Mouse (Mus musculus): ENCODE data around the gene Wdr53. TPM values are rescaled to one million over a fixed set of nuclear protein-coding genes. Genes with fewer than 3 reads are reported as not detected.
"Not testable (repeated sequence)": the region's sequence is repeated elsewhere in the genome, so short reads cannot be mapped to it uniquely, and the experiment has no call there.

Wdr53 gene
- total RNA-seq, 1 experiment from 2014 or later = 13.9 TPM

DNA sequence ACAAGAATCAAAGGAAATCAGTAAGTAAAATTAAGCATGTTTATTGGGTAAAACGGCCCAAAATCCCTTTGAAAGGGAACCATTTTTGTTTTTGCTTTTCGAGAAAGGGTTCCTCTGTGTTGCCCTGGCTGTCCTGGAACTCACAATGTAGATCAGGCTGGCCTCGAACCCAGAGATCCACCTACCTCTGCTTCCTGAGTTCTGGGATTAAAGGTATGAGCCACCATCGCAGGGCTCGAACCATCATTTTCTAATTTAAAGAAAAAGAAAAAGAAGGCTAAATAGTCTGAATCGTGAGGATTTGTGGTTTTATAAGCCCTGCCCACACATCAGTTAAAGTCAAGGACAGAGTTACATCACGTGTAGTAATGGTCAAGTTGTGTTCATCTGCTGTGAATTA lies 31.4 kb downstream of the Wdr53 start:
- no peak for DNase-seq

DNA sequence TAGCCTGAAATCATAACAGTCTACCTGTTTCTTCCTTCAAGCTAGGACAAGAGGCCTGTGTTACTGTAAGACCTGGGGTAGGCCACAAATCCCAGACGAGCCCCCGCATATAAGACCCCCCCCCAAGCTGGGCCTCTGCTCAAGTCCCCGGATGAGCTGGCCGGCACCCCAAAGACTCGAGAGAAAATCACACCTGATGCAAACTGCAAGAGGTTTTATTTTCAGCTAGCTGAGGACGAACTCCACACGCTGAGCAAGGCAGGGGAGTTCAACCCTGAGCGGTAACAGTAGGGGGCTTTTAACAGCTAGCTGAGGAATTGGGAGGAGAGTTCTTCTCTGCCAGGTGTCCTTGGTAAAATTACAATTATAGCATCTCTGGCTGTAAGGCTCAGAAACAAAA lies 33.2 kb downstream of the Wdr53 start:
- no peak for DNase-seq

DNA sequence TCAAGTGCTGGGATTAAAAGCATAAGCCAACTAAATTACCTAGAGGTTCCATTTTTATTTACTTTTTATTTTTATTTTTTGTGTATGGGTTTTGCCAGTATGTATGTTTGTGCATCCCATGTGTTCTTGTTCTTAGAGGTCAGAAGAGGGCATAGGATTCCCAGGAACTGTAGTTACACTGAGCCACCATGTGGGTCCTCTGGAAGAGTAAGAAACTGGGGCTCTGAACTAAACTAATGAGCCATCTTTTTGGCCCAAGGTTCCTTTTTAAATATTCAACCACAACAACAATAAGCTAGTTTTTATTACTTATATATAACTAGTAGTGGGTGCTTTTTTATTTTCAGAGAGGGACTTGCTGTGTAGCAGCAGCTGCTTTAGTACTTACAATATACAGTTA lies 35.6 kb downstream of the Wdr53 start:
- DNase-seq = no peak

DNA sequence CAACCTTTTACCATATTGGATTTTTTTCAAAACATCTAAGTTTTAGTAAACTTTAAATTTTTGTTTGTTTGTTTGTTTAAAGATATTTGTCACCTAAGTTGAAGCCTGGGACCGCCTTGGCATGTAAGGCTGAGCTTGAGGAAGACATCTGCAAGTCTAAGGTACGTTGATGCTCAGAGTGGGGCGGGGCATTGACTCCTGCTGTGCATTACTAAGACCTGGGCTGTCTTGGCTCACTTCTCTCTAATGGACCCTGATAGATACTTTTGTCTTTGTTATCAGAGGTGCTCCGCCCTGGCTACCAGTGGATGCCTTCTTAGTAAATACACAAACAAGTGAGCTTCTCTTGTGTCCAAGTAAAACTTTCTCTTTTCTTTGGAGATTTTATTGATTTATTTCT lies 44.8 kb downstream of the Wdr53 start:
- DNase-seq = no peak

DNA sequence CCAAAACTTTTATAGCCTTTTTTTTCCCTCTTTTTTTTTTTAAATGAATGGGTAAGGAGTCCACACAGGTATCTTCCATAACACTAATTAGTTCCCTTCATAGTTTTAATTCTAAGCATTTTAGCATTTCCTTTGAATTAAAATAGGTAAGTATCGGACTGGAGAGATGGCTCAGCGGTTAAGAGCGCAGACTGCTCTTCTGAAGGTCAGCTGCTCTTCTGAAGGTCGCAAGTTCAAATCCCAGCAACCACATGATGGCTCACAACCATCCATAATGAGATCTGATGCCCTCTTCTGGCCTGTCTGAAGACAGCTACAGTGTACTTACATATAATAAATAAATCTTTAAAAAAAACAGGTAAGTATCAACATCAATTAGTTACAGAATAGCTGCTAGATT lies 52.6 kb downstream of the Wdr53 start:
- DNase-seq = not testable (repeated sequence)

DNA sequence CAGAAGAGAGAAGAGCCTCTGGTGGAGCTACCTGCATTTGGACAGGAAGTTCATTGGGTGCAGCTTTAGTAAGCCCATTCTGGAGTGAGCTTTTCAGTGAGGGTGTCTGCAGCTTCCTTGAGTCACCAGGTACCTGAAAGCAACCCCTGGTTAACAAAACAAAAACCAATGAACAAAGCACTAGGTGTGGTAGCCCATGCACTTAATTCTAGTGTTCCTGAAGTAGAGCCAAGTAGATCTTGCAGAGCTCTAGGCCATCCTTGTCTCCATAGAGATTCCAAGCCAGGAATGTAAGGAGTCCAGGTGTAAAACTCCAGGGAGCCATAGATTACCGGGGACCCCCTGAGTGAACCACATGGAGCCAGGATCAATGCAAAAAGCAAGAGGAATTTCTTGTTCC lies 56.0 kb downstream of the Wdr53 start:
- no peak for DNase-seq

DNA sequence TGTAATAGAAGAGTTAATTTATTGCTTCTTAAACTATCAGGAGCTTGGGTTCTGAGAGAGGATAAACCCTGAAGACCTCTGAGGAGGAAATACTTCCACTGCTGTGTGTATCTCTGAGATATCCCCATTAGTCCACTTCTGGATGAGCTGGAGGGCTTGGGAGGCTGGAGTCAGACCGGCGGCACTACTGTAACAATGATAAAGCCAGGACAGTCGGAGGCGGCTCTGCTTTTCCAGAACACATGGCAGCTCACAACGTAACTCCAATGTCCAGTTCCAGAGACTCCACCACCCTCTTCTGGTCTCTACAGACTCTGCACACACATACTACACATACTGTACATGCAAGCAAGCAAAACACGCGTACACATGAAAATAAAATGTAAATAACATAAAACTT lies 56.9 kb downstream of the Wdr53 start:
- no peak for DNase-seq

Small RNA genes within 50 kb of the gene (microRNA-seq; reads per million reads assigned to microRNA genes)
- gene Mir1946a = 0 reads per million in 2 experiments

Other genes starting within 250 kb of the Wdr53 start
- gene Senp5, start 243.9 kb upstream of the Wdr53 start, total RNA-seq (2021) = 20.8 and 22.1 TPM in 2 replicates
- 58.2 and 64.3 TPM in 2 replicates for gene Pak2, start 167.9 kb upstream of the Wdr53 start, total RNA-seq (2021)
- 36.8 and 37.7 TPM in 2 replicates for gene Pigx, start 147.5 kb upstream of the Wdr53 start, total RNA-seq (2021)
- 9.9 and 11.3 TPM in 2 replicates for gene Cep19, start 147.4 kb upstream of the Wdr53 start, total RNA-seq (2021)
- gene Nrros, start 81.6 kb upstream of the Wdr53 start, total RNA-seq (2021) = 8.0 and 17.4 TPM in 2 replicates
- not detected in 2 replicates for gene Bex6, start 67.4 kb upstream of the Wdr53 start, total RNA-seq (2021)
- 17.6 and 18.4 TPM in 2 replicates for gene Fbxo45, start 69 bp upstream of the Wdr53 start, total RNA-seq (2021)
- not detected in 2 replicates for gene Smco1, start 24.2 kb downstream of the Wdr53 start, total RNA-seq (2021)
- gene Rnf168, start 30.2 kb downstream of the Wdr53 start, total RNA-seq (2021) = 22.2 and 22.8 TPM in 2 replicates
- gene Ubxn7, start 85.0 kb downstream of the Wdr53 start, total RNA-seq (2021) = 50.3 and 55.2 TPM in 2 replicates
- not detected in 2 replicates for gene Tm4sf19, start 153.3 kb downstream of the Wdr53 start, total RNA-seq (2021)
- 6.2 and 6.8 TPM in 2 replicates for gene Tctex1d2, start 172.5 kb downstream of the Wdr53 start, total RNA-seq (2021)
- gene Pcyt1a, start 183.7 kb downstream of the Wdr53 start, total RNA-seq (2021) = 75.6 and 77.2 TPM in 2 replicates
- gene Slc51a, start 240.7 kb downstream of the Wdr53 start, total RNA-seq (2021) = not detected in 2 replicates
- gene Zdhhc19, start 249.0 kb downstream of the Wdr53 start, total RNA-seq (2021) = not detected in 2 replicates

Measured in adrenal gland, postnatal 14 days (tissue).